Mouse (Mus musculus) bone marrow macrophage, adult 2 months (primary cell): ENCODE data around the gene Dcaf11.

Experiments
- CTCF ChIP-seq: IDR thresholded peaks from 2 replicates; pipeline ENCODE4 v1.5.1; 2012; ENCODE audit warnings: low read depth, mild to moderate bottlenecking, low read length, moderate library complexity
- POLR2A ChIP-seq: IDR thresholded peaks from 2 replicates; pipeline ENCODE4 v1.6.1; 2012; ENCODE audit warnings: mild to moderate bottlenecking, low read depth, low read length, borderline replicate concordance

- no peak for TF ChIP-seq CTCF
- TF ChIP-seq POLR2A = no peak
These were observed 53.5 kb downstream of the Dcaf11 start for GRCm38 (mm10) chr14:55613346-55613745.
